Mouse (Mus musculus): ENCODE data around the gene Spdya.
"Not testable (repeated sequence)": the region's sequence is repeated elsewhere in the genome, so short reads cannot be mapped to it uniquely, and the experiment has no call there.

Spdya gene

GRCm38 (mm10) chr17:71636786-71637185 lies 84.9 kb downstream of the Spdya start:
- DNase-seq: no peak

DNA sequence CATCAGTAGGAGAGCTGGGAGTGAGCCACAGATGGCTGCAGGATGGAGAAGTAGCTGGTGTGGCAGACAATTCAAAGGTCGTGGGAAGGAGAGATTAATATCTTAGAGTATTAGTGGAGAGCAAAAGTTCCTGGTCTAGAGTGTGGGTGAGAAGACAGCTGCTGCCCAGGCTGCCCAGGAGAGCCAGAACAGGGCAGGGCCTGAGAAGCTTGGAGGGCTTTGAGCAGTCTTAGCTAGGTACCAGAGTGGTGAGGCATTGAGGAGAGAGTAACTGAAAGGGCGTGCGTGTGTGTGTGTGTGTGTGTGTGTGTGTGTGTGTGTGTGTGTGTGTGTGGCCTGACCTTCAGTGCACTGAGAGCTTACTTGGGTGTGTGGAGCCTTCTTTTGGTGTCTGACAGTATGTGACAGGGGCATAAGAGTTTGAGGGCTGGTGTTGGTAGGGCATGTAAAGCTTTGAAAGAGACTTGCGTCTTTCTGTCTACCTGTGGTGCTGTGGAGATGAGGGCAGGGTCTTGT lies 85.9 kb downstream of the Spdya start:
- DNase-seq: no peak

GRCm38 (mm10) chr17:71639056-71639455 lies 87.2 kb downstream of the Spdya start:
- DNase-seq: not testable (repeated sequence)

Measured in kidney, postnatal 10 days (tissue).